Mouse (Mus musculus) intestine, embryonic 16.5 days (tissue): Measurements from ENCODE around the gene Piwil4. TPM values are rescaled to one million over a fixed set of nuclear protein-coding genes. Genes with fewer than 3 reads are reported as not detected.

Experiments
- ATAC-seq: fragments of 200-750 bp; cut with Nextera tagmentation; 2 replicates; pipeline ENCODE4 v1.8.0; 2017; ENCODE audit warnings: moderate TSS enrichment, moderate library complexity
- H3K27ac ChIP-seq: fragments of 300-500 bp; sonication (generic); 2 replicates; pipeline ENCODE4 v1.5.1; 2014; ENCODE audit warnings: mild to moderate bottlenecking, low read length
- H3K27me3 ChIP-seq: fragments of 300-500 bp; sonication (generic); replicated peaks from 2 replicates; pipeline ENCODE4 v1.6.1; 2014; ENCODE audit warnings: low read length, control low read depth, mixed read lengths; ENCODE audit not compliant: control insufficient read depth, insufficient read depth
- H3K36me3 ChIP-seq: fragments of 300-500 bp; sonication (generic); 2 replicates; pipeline ENCODE4 v1.6.1; 2014; ENCODE audit warnings: low read length, control low read depth; ENCODE audit not compliant: control insufficient read depth, insufficient read depth
- H3K4me1 ChIP-seq: fragments of 300-500 bp; sonication (generic); 2 replicates; pipeline ENCODE4 v1.6.1; 2014; ENCODE audit warnings: low read length, control low read depth, mixed read lengths; ENCODE audit not compliant: control insufficient read depth, insufficient read depth
- H3K4me2 ChIP-seq: fragments of 300-500 bp; sonication (generic); 2 replicates; pipeline ENCODE4 v1.6.1; 2014; ENCODE audit warnings: low read depth, low read length, control low read depth
- H3K4me3 ChIP-seq: fragments of 300-500 bp; sonication (generic); 2 replicates; pipeline ENCODE4 v1.5.1; 2014; ENCODE audit warnings: mild to moderate bottlenecking, low read length
- H3K9ac ChIP-seq: fragments of 300-500 bp; sonication (generic); 2 replicates; pipeline ENCODE4 v1.6.1; 2014; ENCODE audit warnings: low read depth, low read length
- H3K9me3 ChIP-seq: fragments of 300-500 bp; sonication (generic); 2 replicates; pipeline ENCODE4 v1.6.1; 2016; ENCODE audit warnings: low read length, control low read depth; ENCODE audit not compliant: control insufficient read depth
- WGBS: fragments of 180-500 bp; shearing (Covaris S2); extraction: QIAGEN DNeasy Blood & Tissue Kit; methylation state at CpG from one replicate; pipeline ENCODE4 v1.1.7; 2014; 5-methylcytosine and 5-hydroxymethylcytosine counted together
- polyA plus RNA-seq: library from polyadenylated mRNA; unstranded; fragments of >200 nt; fragmentation: Nextera tagmentation; extraction: Ambion mirVana; gene quantifications from 2 replicates; pipeline ENCODE4 v1.2.1, GENCODE M21; 2015

Gene Piwil4
- polyA plus RNA-seq, 1 experiment from 2014 or later, result 0.21 TPM

DNA sequence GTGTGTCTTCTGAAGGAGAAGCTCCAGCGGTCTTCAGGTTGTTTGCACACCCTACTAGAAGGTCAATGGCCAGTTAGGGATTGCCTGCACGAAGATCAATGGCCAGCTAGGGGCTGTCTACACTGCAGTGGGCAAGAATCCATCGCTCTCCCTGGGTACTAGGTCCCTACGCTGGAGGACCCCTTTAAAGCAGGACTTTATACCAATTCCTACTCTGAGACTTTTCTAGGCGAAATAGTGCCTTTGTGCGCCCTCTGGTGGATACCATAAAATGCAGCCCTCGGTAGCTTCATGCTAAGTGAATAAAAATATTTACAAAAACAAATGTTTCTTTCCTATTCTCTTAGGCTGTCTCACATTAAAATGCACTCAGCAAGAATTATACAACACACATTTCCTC is 24.2 kb upstream of the Piwil4 start:
- Histone ChIP-seq H3K27ac (no peak overlapping the region), H3K36me3 (no peaks in the 10 kb centered on the region), H3K4me2 (no peak overlapping the region), H3K27me3 (0 out of 2 replicates have a peak, but pooled peaks cover 2% of the 10 kb centered on the region), H3K4me3 (no peak overlapping the region), H3K9me3 (no peaks in the 10 kb centered on the region), H3K9ac (no peak overlapping the region), H3K4me1 (no peaks in the 10 kb centered on the region)
- no peak for ATAC-seq
- WGBS, result 26% methylated on average over 7 of the region's 7 CpGs

DNA sequence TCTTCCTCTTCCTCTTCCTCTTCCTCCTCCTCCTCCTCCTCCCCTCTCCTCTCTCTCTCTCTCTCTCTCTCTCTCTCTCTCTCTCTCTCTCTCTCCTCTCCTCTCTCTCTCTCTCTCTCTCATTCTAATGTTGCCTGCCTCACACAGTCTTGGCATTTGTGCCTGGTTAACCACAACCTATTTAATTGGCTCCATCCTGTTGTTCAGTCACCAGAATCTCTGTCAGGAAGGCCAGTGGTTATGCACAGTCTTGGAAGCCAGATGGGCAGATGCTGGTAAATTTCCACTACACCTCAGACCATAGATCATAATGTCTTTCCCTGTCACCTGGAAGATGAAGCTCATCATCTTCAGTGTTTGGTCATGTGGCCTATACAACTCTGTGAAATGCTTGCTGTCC is 18.7 kb upstream of the Piwil4 start:
- no peaks in the 10 kb centered on the region for H3K27me3 ChIP-seq
- H3K36me3 ChIP-seq, result no peaks in the 10 kb centered on the region
- no peaks in the 10 kb centered on the region; the same call in 1 of the 2 replicates for H3K4me1 ChIP-seq
- no peak overlapping the region for H3K4me2 ChIP-seq
- no peak for ATAC-seq
- no peak overlapping the region for H3K9ac ChIP-seq
- H3K27ac ChIP-seq, result no peak overlapping the region
- no peak overlapping the region for H3K4me3 ChIP-seq
- no peaks in the 10 kb centered on the region for H3K9me3 ChIP-seq

DNA sequence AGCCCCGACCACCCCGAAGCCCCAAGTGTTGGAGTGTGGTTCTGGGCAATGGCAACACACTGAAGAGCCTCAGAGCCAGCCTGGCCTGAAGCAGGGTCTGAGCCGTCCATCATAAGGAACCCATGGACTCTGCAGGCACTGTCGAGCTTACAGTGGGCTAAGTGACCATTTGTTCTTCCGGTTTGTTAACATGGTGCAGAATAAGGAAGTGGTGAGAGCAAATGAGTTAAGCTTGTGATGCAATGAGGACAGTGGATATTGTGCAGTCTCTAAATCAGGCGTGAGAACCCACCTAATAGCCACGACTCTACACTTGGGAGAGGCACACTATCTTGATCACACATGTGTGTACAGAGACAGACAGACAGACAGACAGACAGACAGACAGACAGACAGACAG is 18.1 kb upstream of the Piwil4 start:
- Histone ChIP-seq H3K4me3 (no peak overlapping the region), H3K36me3 (no peaks in the 10 kb centered on the region), H3K9me3 (no peaks in the 10 kb centered on the region), H3K4me1 (peaks cover 2% of the 10 kb centered on the region), H3K4me2 (no peak overlapping the region), H3K27me3 (no peaks in the 10 kb centered on the region), H3K9ac (no peak overlapping the region), H3K27ac (no peak overlapping the region)
- 0 out of 2 replicates have a peak, but pooled peaks have one; percentile 17 for ATAC-seq
- 61% methylated on average over 7 of the region's 7 CpGs for WGBS

DNA sequence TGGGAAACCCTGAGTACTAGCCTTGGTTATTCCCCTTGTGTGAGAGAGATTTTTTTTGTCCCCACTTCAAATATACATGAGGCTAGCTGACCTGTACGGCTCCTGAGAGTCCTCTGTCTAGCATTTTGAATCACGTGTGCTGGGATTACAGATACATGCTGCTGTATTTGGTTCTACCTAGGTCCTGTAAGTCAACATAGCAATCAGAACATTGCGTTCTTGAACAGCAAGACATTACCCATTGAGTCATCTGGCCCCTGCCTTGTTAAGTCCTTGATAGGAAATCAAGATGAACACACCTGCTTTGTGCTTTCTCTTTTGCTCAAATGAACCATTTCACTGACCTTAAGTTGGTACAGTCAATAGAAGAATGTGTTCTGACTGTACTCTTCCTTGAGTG is 13.9 kb upstream of the Piwil4 start:
- Histone ChIP-seq H3K4me3 (no peak overlapping the region), H3K36me3 (no peaks in the 10 kb centered on the region), H3K4me1 (peaks cover 15% of the 10 kb centered on the region), H3K4me2 (no peak overlapping the region), H3K9me3 (no peaks in the 10 kb centered on the region), H3K27ac (no peak overlapping the region), H3K9ac (no peak overlapping the region), H3K27me3 (no peaks in the 10 kb centered on the region)
- ATAC-seq, result no peak
- 74% methylated on average over 3 of the region's 3 CpGs for WGBS

DNA sequence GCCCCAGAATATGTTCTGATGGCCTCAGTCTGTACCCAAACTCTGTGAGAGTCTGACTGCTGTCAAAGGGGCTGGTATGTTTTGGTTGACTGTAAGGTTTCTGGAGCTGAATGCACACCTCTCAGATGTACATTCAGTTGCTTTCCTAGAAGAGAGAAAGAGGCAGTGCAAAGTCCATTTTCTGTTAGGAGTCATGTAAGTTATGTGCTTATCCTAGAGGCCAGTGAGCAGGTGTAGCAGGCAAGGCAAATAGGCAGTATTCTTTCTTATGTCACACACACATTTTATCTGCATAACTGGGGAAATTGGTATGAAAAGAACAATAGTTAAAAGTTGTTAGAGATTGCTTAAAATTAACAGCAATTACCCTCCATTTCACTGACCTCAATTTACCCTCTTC is 13.4 kb upstream of the Piwil4 start:
- 0 out of 2 replicates have a peak overlapping the region, but pooled peaks have one; percentile 4 for H3K27ac ChIP-seq
- H3K4me2 ChIP-seq, result no peak overlapping the region
- H3K9ac ChIP-seq, result no peak overlapping the region
- ATAC-seq, result peak; percentile 55
- peaks cover 15% of the 10 kb centered on the region for H3K4me1 ChIP-seq
- no peaks in the 10 kb centered on the region for H3K36me3 ChIP-seq
- no peaks in the 10 kb centered on the region for H3K27me3 ChIP-seq
- H3K9me3 ChIP-seq, result no peaks in the 10 kb centered on the region
- H3K4me3 ChIP-seq, result no peak overlapping the region

- Histone ChIP-seq H3K9me3 (no peaks in the 10 kb centered on the region), H3K9ac (peak within 1 kb of the TSS; percentile 76), H3K4me2 (peak within 1 kb of the TSS; percentile 97), H3K27me3 (no peaks in the 10 kb centered on the region), H3K36me3 (no peaks in the 10 kb centered on the region), H3K4me1 (peaks cover 15% of the 10 kb centered on the region), H3K4me3 (peak within 1 kb of the TSS; percentile 64), H3K27ac (peak within 1 kb of the TSS; percentile 47; the same call in 1 of the 2 replicates)
- peak; percentile 86 for ATAC-seq
- WGBS, result 1% methylated on average over 28 of the region's 28 CpGs
Measured at GRCm38 (mm10) chr9:14752001-14752522, 11.5 kb upstream of the Piwil4 start, which contains the start of gene Fut4. Gene Fut4, minus strand, starts transcription at chr9:14752393.

DNA sequence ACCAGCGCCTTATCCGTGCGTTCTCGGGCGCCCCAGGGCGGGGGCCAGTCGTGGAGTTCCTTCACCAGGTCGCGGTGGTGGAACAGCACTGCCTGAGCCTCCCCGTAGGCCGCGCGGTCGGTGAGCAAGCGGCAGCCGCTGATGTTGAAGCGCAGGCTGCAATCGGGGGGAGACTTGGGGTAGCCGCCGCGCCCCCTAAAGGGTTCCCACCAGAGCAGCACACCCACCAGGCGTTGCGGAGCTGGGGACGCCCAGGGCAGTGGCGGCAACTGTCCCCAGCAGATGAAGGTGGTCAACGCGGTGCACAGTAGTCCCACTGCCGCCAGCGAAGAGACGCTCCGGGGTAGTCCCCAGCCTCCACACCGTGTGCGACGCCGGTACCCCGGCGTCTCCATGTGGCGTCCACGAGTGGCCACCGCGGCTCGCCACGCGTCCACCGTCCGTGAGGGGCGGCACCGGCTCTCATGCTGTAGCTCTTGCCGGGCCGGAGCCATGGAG is 11.0 kb upstream of the Piwil4 start:
- Histone ChIP-seq H3K4me1 (peaks cover 15% of the 10 kb centered on the region), H3K36me3 (no peaks in the 10 kb centered on the region), H3K27ac (0 out of 2 replicates have a peak overlapping the region, but pooled peaks have one; percentile 47), H3K4me3 (peak overlapping the region; percentile 64), H3K4me2 (peak overlapping the region; percentile 97), H3K9me3 (no peaks in the 10 kb centered on the region), H3K27me3 (no peaks in the 10 kb centered on the region), H3K9ac (peak overlapping the region; percentile 76)
- ATAC-seq, result peak; percentile 73
- WGBS, result under 1% methylated on average over 50 of the region's 50 CpGs

- H3K4me1 ChIP-seq, result peaks cover 18% of the 10 kb centered on the region
- H3K9ac ChIP-seq, result peak overlapping the region; percentile 76
- no peak overlapping the region for H3K27ac ChIP-seq
- ATAC-seq, result no peak; the same call in none of the 2 replicates
- no peaks in the 10 kb centered on the region for H3K9me3 ChIP-seq
- WGBS, result 59% methylated on average over 42 of the region's 42 CpGs
- no peaks in the 10 kb centered on the region for H3K27me3 ChIP-seq
- peak overlapping the region; percentile 64 for H3K4me3 ChIP-seq
- H3K4me2 ChIP-seq, result peak overlapping the region; percentile 97
- H3K36me3 ChIP-seq, result no peaks in the 10 kb centered on the region
Measured at GRCm38 (mm10) chr9:14750901-14751502, 10.5 kb upstream of the Piwil4 start.

DNA sequence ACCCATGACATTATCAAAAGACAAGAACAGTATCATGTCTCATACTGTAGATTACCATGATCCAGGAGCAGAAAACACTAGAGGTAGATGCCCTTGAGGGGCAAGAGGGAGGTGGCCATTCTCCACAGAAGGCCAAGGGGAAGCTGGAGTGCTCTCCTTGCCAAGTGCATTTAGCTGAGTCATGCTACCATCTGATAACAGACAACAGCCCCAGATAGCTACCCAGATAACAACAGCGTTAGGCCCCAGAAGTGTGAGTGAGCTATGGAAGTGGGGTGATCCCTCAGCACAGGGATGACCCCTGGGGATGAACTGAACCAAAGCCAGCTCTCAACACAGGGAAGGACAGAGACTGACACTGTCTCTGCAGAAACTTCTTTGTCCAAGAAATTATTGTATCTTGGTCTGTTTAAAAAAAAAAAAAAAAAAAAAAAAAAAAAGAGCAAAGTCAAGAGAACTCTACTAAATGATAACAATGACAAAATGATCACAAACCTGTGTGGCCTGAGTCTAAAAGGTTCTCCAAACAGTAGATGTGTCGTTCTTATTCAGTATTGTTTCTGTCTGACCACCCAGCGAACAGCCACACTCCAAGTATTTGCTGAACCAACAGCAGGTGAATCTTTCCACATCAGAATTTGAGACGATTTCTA is 909 bp downstream of the Piwil4 start:
- ATAC-seq, result no peak

More for the DNA sequence above, 909 bp downstream of the Piwil4 start:
- Histone ChIP-seq H3K4me2 (no peak overlapping the region), H3K36me3 (no peaks in the 10 kb centered on the region), H3K27me3 (no peaks in the 10 kb centered on the region), H3K4me3 (no peak overlapping the region), H3K9me3 (no peaks in the 10 kb centered on the region), H3K9ac (no peak overlapping the region), H3K4me1 (0 out of 2 replicates have a peak, but pooled peaks cover 4% of the 10 kb centered on the region), H3K27ac (no peak overlapping the region)
- WGBS, result 71% methylated on average over 4 of the region's 4 CpGs
